Mouse (Mus musculus): ENCODE results near the gene Olfr1484.
"Not testable (repeated sequence)": the region's sequence is repeated elsewhere in the genome, so short reads cannot be mapped to it uniquely, and the experiment has no call there.

Gene Olfr1484

GRCm38 (mm10) chr19:13583211-13583610 lies at the start of gene Olfr1484:
Gene Olfr1484 (plus strand): TSS chr19:13583511.
- no peak for DNase-seq (ENCODE audit: low spot score in 2 of 2)

GRCm38 (mm10) chr19:13617075-13617474 lies 33.8 kb downstream of the Olfr1484 start, which contains the start of gene Olfr1487:
Gene Olfr1487 (plus strand): TSS chr19:13617375.
- not testable (repeated sequence) for DNase-seq (ENCODE audit: low spot score in 2 of 2)

- DNase-seq (ENCODE audit: low spot score in 2 of 2) = no peak
Observed at GRCm38 (mm10) chr19:13631321-13631720, 48.0 kb downstream of the Olfr1484 start, which contains the start of gene Olfr1489. Gene Olfr1489 (plus strand): TSS chr19:13631621.
